ENCODE assay signal across 15 mouse cellular contexts in the genomic region with DNA sequence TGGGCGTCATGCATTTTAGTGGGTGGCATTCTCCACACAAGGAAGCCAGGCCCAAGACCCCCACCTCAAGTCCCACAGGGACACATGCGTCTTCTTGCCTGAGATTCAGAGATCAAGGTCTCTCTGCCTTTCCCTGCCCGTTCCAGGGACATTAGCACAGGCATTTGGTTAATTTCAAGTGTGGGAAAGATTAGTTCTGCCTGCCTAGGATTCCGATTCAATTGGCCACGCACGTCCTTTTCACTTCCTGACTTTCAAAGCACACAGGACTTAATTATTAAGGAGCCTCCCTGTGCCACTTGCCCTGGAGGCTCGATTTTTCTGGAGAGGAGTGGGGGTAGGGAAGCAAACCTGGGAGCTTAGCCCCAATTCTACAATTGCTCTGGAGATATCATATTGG. TPM values are rescaled to one million over a fixed set of nuclear protein-coding genes. Genes with fewer than 3 reads are reported as not detected.
A peak's percentile ranks its signal among the peaks of the same experiment; 100 is the strongest.
DNase-seq lines count a peak whose midpoint lies in the region; ATAC-seq and TF ChIP-seq lines count a peak whose summit lies in the region.
"Had no signal": no experiment of that assay in that cellular context is flagged by ENCODE, and none has a peak within 500 bp of the region (broad histone marks: within the 10 kb centered on the region; RNA-seq: fewer than 3 reads in every experiment).

No protein-coding gene starts in this region.

- H3K27ac ChIP-seq in cerebellum, adult 2 months (ENCODE audit: insufficient read depth, low read length): peak overlapping the region; percentile 10; the same call in 1 of the 2 replicates
- 0 out of 2 replicates have a peak overlapping the region, but pooled peaks have one; percentile 10 for H3K27ac ChIP-seq in lung, embryonic 16.5 days (ENCODE audit: low read length)
- peak overlapping the region; percentile 42 for H3K27ac ChIP-seq in midbrain, embryonic 10.5 days (replicated peaks)
- H3K27ac ChIP-seq: macrophage had no signal

- peaks cover 68% of the 10 kb centered on the region for H3K4me1 ChIP-seq in cerebellum, adult 2 months (ENCODE audit: control insufficient read depth, insufficient read depth, low read length)
- peaks cover 38% of the 10 kb centered on the region for H3K4me1 ChIP-seq in lung, embryonic 16.5 days (replicated peaks; ENCODE audit: control insufficient read depth, insufficient read depth, low read length)
- peaks cover 98% of the 10 kb centered on the region for H3K4me1 ChIP-seq in midbrain, embryonic 10.5 days

- no peaks in the 10 kb centered on the region for H3K27me3 ChIP-seq in cerebellum, adult 2 months (ENCODE audit: control insufficient read depth, insufficient read depth, low read length)
- no peaks in the 10 kb centered on the region for H3K27me3 ChIP-seq in lung, embryonic 16.5 days (ENCODE audit: control insufficient read depth, insufficient read depth, low read depth, low read length)
- no peaks in the 10 kb centered on the region for H3K27me3 ChIP-seq in midbrain, embryonic 10.5 days (ENCODE audit: low read depth, poor library complexity, severe bottlenecking)
- H3K27me3 ChIP-seq: embryonic facial prominence, embryonic 12.5 days had no signal

- H3K36me3 ChIP-seq in lung, embryonic 16.5 days (ENCODE audit: control insufficient read depth, insufficient read depth, low read length): no peaks in the 10 kb centered on the region
- peaks cover 51% of the 10 kb centered on the region for H3K36me3 ChIP-seq in midbrain, embryonic 10.5 days

- 22% methylated on average over 7 of the region's 7 CpGs for WGBS in cerebellum, adult 2 months
- WGBS in lung, embryonic 16.5 days: 37% methylated on average over 7 of the region's 7 CpGs
- 28% methylated on average over 7 of the region's 7 CpGs for WGBS in midbrain, embryonic 10.5 days

- DNase-seq in cerebellum, adult 2 months: peak in 1 of 2 experiments; percentile 35
- no peak for DNase-seq in cerebellum, adult 11-12 months
- DNase-seq in lung, postnatal 10 days: no peak
- DNase-seq in midbrain, embryonic 10.5 days (ENCODE audit: low spot score): peak; percentile 25
- DNase-seq in adrenal gland, postnatal 36 days: no peak
- no peak for DNase-seq in adrenal gland, postnatal 14 days
- DNase-seq: adrenal gland, adult 8-10 months; gastrocnemius, postnatal 36 days; heart, postnatal 10 days; kidney, adult 18-20 months; spleen, adult 18-20 months had no signal

- no peaks in the 10 kb centered on the region for H3K9me3 ChIP-seq in lung, embryonic 16.5 days (ENCODE audit: control insufficient read depth, low read length)
- no peaks in the 10 kb centered on the region for H3K9me3 ChIP-seq in midbrain, embryonic 10.5 days (replicated peaks)
- H3K9me3 ChIP-seq: embryonic facial prominence, embryonic 12.5 days had no signal

- ATAC-seq in lung, embryonic 16.5 days (ENCODE audit: low read depth): no peak
- ATAC-seq in erythroid progenitor cell, adult 5-6 weeks (replicated peaks; ENCODE audit: low FRiP score, poor library complexity, severe bottlenecking): no peak

- no peak overlapping the region for H3K9ac ChIP-seq in lung, embryonic 16.5 days (ENCODE audit: low read length)
- H3K9ac ChIP-seq: embryonic facial prominence, embryonic 12.5 days had no signal

- H3K4me2 ChIP-seq in lung, embryonic 16.5 days (ENCODE audit: low read depth, low read length): no peak overlapping the region
- H3K4me2 ChIP-seq: embryonic facial prominence, embryonic 12.5 days had no signal

- no peak for TF ChIP-seq POLR2A in cerebellum, adult 2 months (IDR thresholded peaks at IDR 0.05; ENCODE audit: borderline replicate concordance, insufficient read depth, low read length)

- no peak for TF ChIP-seq CTCF in cerebellum, adult 2 months (IDR thresholded peaks at IDR 0.05; ENCODE audit: borderline replicate concordance, insufficient read depth, low read depth, low read length)

- H3K4me3 ChIP-seq in cerebellum, adult 2 months (replicated peaks; ENCODE audit: insufficient read depth, low read depth, low read length): no peak overlapping the region
- no peak overlapping the region for H3K4me3 ChIP-seq in lung, embryonic 16.5 days (ENCODE audit: low read length)
- peak overlapping the region; percentile 14; the same call in 1 of the 2 replicates for H3K4me3 ChIP-seq in midbrain, embryonic 10.5 days
- H3K4me3 ChIP-seq: embryonic facial prominence, embryonic 12.5 days had no signal

RNA-seq across cellular contexts. Expression of a gene that starts 13.5 kb away (rescaled TPM):
- 37.9 and 43.6 TPM in 2 replicates for polyA plus RNA-seq in cerebellum, adult 2 months (2012; rRNA removed)
- 29.7 and 32.0 TPM in 2 replicates for polyA plus RNA-seq in lung, embryonic 16.5 days (2015; fragmentation: Nextera tagmentation; extraction: Ambion mirVana)
- polyA plus RNA-seq in midbrain, embryonic 10.5 days (2016; fragmentation: Nextera tagmentation; extraction: Ambion mirVana): 30.8 and 37.1 TPM in 2 replicates
- not detected in 2 replicates for total RNA-seq in erythroid progenitor cell, adult 5-6 weeks (2015; ENCODE audit: low replicate concordance)
- not detected in 2 replicates for total RNA-seq in erythroid progenitor cell, adult 5-6 weeks (2017; ENCODE audit: low replicate concordance)
- total RNA-seq in adrenal gland, postnatal 36 days (2021): 10 to 100 TPM; 42.4 to 82.2 TPM
- 43.0 and 46.3 TPM in 2 replicates for total RNA-seq in adrenal gland, postnatal 14 days (2021)

Comparison
In these comparisons a context has a peak if more than half of its experiments do, and no peak if none do; other contexts are left out.
1. RNA of a gene that starts 13.5 kb away (total RNA-seq): 42.4 to 82.2 TPM in adrenal gland, postnatal 36 days and 43.0 to 46.3 TPM in adrenal gland, postnatal 14 days; not detected in erythroid progenitor cell, adult 5-6 weeks; every median in the first group is over 10 times any median in the second.
2. Peak in every context shown above with its lines, with median percentiles within 50 percentile points of each other: H3K27ac ChIP-seq.